Mouse (Mus musculus) embryonic fibroblast, embryonic 13.5 days (primary cell): ENCODE data around the gene Fam104a.

Source experiments
- CTCF ChIP-seq: IDR thresholded peaks from 2 replicates; pipeline ENCODE4 v1.5.1; 2011; ENCODE audit warnings: mild to moderate bottlenecking, control low read depth, low read length, moderate library complexity, borderline replicate concordance; ENCODE audit not compliant: insufficient read depth
- POLR2A ChIP-seq: IDR thresholded peaks from 2 replicates; pipeline ENCODE4 v1.6.1; 2011; ENCODE audit warnings: low read depth, mild to moderate bottlenecking, control low read depth, low read length, moderate library complexity

- TF ChIP-seq POLR2A (no peak), CTCF (no peak)
Observed at GRCm38 (mm10) chr11:113678373-113678772, 5.6 kb downstream of the Fam104a start.
